Mouse (Mus musculus) liver, embryonic 14.5 days (tissue): ENCODE results near the gene Sbf2.

Source experiments
- CTCF ChIP-seq: IDR thresholded peaks from 2 replicates; pipeline ENCODE4 v1.5.1; 2016; ENCODE audit warnings: antibody characterized with exemption, low read depth, control low read depth
- EP300 ChIP-seq: IDR thresholded peaks from 2 replicates; pipeline ENCODE4 v1.6.1; 2016; ENCODE audit warnings: antibody characterized with exemption, low read depth

DNA sequence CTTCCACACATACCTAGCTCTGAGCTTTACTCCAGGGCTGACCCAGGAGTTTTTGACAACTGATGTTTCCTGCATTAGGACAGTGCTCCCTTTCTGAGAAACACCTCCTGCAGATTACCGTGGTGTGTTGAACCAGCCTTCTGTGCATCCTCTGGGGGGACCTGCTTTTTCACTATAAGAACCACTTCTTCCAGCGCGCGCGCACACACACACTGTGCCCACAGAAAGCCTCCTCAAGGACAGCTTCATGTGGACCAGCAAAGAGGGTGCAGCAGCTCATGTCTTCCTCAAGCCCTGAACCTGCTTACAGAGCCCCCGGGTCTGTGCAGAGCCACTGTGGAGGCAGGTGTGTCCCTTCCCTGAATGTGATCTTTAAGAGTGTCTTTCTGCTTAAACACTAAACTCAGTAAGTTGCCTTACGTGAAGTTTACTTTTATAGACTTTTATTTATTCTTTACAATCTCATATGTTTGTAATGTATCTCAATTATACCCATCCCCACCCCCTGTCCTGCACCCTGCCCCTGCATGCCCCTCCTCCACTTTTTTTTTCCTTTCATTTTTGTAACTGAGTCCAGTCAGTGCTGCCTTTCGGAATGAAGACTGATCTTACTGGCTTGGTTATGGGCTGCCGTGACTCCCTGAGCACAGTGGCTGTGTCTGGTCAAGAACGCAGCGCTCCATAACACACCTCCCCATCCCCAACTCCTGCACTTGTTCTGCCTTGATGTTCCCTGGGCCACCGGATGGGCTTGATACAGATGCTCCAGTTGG is 329.5 kb downstream of the Sbf2 start:
- TF ChIP-seq CTCF (no peak), EP300 (no peak)
